26 mouse cellular contexts compared by ENCODE assay signal in genomic region chr4:110270046-110270445, GRCm38 (mm10).
"Had no signal": no experiment of that assay in that cellular context is flagged by ENCODE, and none has a peak within 500 bp of the region (broad histone marks: within the 10 kb centered on the region; RNA-seq: fewer than 3 reads in every experiment).

No protein-coding gene starts in this region.

- DNase-seq: gastrocnemius, adult 2 months; gastrocnemius, postnatal 10 days; gastrocnemius, postnatal 25 days; heart, adult 18-20 months; heart, postnatal 10 days; heart, postnatal 4 days; kidney, adult 18-20 months; kidney, adult 8-10 months; kidney, postnatal 10 days; kidney, postnatal 25 days; kidney, postnatal 4 days; liver had no signal

- H3K36me3 ChIP-seq: heart, embryonic 10.5 days; heart, embryonic 12.5 days; intestine, embryonic 15.5 days; limb, embryonic 10.5 days; limb, embryonic 12.5 days had no signal

- H3K27ac ChIP-seq: gastrocnemius, adult 2 months; heart, embryonic 10.5 days; hindbrain, embryonic 10.5 days; hindbrain, embryonic 12.5 days; hindbrain, embryonic 14.5 days; intestine, embryonic 15.5 days; layer of hippocampus, adult 2 months; left cerebral cortex, adult 2 months; limb, embryonic 10.5 days; limb, embryonic 12.5 days had no signal

- H3K9ac ChIP-seq: heart, embryonic 12.5 days; hindbrain, embryonic 12.5 days; hindbrain, embryonic 14.5 days; intestine, embryonic 15.5 days; limb, embryonic 12.5 days had no signal

- H3K9me3 ChIP-seq: heart, embryonic 10.5 days; heart, embryonic 12.5 days; hindbrain, embryonic 10.5 days; hindbrain, embryonic 12.5 days; intestine, embryonic 15.5 days; limb, embryonic 10.5 days; limb, embryonic 12.5 days had no signal

- ATAC-seq: hindbrain, embryonic 16.5 days; inflammation-experienced regulatory T-cells, adult 6 months; intestine, embryonic 15.5 days; intestine, postnatal 0 days had no signal

- H3K4me2 ChIP-seq: heart, embryonic 12.5 days; hindbrain, embryonic 12.5 days; hindbrain, embryonic 14.5 days; intestine, embryonic 15.5 days; limb, embryonic 12.5 days; liver, embryonic 11.5 days had no signal

- H3K4me1 ChIP-seq: hindbrain, embryonic 12.5 days; intestine, embryonic 15.5 days; limb, embryonic 12.5 days had no signal

- H3K4me3 ChIP-seq: gastrocnemius, adult 2 months; heart, embryonic 10.5 days; heart, embryonic 12.5 days; hindbrain, embryonic 10.5 days; hindbrain, embryonic 12.5 days; intestine, embryonic 15.5 days; layer of hippocampus, adult 2 months; left cerebral cortex, adult 2 months; limb, embryonic 10.5 days; limb, embryonic 12.5 days had no signal

- H3K27me3 ChIP-seq: heart, embryonic 12.5 days; hindbrain, embryonic 12.5 days; intestine, embryonic 15.5 days; limb, embryonic 12.5 days had no signal
